Mouse (Mus musculus) erythroblast, embryonic 14.5 days (primary cell): Measurements from ENCODE around the gene Rab5a.

Source experiments
- GATA1 ChIP-seq: IDR thresholded peaks from 2 replicates; pipeline ENCODE4 v1.6.1; 2012; ENCODE audit warnings: low read length, inconsistent platforms, mixed read lengths
- TAL1 ChIP-seq: IDR thresholded peaks from 3 replicates; pipeline ENCODE4 v1.6.1; 2012; ENCODE audit warnings: low read length, inconsistent platforms, mixed read lengths

- TF ChIP-seq GATA1: no peak
- no peak for TF ChIP-seq TAL1
Measured at GRCm38 (mm10) chr17:53542536-53542935, 63.5 kb downstream of the Rab5a start.
